Mouse (Mus musculus) frontal cortex, postnatal 14 days (tissue): ENCODE data around the gene Pcdh9.

ENCODE experiments used
- DNase-seq, 2 experiments: peaks; one replicate each; pipeline ENCODE4 v3.0.0; 2022; ENCODE audit warnings: low spot score in 2 of 2

Pcdh9 gene

DNA sequence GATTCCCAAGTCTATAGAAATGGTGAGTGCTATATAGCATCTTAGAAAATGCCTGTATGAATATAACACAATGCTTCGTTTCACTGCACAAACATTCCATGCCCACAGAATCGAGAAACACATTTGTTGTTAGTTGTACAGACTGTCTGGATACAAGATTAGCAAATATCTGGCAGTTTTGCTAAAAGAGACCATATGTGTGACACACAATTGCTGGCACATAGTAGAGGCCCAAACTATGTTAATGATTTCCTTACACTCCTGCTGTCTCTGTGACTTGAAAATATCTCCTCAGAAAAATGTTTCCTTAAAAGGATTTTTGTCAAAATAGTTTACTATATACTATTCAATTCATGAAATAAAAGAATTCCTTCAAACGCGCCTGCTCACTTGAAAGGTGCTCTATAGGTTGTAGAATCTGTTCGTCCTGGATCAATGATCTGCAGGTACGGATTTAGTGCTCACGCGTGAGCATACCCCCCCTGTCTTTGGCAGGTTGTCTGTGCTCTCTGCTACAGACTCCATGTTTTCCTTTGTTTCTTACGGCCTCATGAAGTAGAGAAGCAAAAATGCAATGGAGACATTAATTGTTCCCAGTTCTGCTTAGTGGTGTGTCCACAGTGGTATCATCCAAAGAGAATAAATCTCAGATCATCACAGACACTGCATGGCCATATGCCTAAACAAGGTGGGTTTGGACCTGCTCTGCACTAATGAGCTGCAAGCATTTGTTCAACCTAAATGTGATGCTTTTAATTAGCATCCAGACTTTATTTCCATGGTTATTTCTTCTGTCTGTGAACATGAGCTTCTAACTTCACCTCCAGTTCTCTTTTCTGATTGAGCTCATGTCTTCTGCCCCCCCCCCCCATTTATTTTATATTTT, 707.6 kb downstream of the Pcdh9 start:
- no peak for DNase-seq

DNA sequence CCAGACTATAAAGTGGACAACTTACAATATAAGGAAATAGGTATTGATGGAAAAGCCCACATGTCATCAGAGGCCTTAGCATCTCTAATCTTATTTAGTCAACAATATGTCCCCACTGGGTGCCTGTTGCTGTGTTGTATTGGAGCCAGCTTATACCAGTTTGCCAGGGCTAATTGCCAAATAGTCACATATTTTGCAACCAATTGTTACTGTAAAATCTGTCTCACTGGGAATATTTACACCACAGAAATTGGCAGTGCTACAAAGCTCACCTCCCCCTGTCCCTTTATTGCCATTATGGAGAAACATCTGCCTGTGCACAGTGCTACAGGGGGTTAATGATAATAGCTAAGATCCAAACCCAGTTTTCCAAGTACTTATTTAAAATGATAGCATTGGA, 721.3 kb downstream of the Pcdh9 start:
- DNase-seq, result no peak

DNA sequence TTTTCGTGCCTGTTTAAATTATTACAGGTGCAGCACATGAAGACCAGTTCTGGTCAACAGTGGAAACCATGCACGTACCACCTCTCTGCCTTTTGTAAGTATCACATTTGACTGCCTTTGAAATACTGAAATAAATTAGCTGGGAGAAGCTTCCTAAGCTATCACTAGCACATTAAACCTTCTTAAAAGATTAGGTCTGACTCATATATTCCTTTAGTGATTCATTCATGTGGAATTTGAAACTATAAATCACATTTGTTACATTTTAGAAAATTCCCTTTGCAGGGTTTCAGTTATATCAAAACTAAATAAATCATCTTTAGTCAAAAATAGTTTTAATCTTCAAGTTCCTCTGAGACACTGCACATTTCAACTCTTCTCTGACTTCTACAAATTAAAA, 722.1 kb downstream of the Pcdh9 start:
- DNase-seq, result no peak

DNA sequence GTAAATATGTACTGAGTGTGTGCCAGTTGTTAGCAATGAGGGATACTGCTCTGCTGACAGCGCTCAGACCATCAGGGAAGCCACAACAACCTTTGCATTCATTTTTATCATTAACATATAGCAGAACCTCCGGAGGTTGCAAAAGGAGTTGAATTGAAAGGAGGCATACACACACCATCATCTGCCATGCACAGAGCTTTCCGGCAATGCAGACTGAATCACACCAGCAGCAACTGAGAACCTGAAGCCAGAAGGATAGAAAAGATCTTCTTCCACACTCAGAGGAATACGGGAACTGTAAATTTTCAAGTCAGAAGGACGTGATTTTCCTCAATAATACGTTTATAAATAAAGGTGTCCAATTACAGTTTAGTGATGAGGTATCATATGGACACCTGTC, 747.1 kb downstream of the Pcdh9 start:
- no peak for DNase-seq

DNA sequence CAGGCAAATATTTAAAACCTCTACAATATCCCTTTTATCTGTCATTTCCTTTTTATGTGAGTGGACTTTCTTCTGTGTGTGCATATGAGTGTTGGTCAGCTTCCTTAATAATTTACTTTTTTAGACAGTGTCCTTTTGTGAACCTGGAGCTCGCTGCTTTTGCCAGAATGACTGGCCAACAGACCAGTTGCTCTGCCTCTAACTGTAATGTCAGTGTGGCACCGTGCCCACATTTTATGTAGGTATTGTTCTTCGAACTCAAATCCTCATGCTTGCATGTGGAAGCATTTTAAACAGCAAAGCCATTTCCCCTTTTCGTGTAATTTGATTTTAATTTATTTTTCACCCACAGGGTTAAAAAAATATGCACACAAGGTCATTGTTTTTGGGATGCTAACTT, 748.4 kb downstream of the Pcdh9 start:
- DNase-seq, result no peak

DNA sequence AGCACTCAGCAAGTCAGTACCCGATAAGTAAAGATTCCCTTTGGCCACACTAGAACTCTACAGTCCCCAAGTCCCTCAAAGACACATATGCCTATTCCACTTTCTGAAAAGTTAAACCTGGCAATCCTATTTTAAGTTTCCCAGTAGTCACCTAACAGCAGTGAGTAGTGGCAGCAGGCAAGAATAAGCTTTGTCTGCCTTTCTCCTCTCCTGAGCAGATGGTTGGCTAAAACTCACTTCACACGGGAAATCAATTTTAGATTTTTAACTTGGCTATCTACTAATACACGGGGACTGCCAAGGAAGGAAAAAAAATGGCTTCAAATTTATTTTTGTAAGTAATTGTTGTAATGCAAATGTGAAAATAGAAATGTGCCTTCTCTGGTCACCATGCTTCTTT, 763.5 kb downstream of the Pcdh9 start:
- no peak for DNase-seq

DNA sequence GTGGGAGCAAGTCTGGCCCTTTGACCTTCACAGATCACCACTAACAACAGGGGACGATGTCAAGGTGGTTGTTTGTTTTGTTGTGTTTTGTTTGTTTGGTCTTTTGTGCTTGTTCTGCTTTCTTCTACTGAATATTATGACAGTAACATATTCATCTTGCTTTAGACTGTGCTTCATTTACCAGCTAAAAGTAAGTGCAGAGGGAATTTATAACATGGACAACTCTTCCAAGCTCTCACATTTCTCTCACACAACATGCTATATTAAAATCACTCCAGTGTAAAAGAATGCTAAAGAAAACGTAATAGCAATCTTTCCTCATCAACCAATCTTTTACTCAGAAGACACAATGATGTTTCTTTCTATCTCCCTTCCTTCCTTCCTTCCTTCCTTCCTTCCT, 787.7 kb downstream of the Pcdh9 start:
- no peak for DNase-seq

DNA sequence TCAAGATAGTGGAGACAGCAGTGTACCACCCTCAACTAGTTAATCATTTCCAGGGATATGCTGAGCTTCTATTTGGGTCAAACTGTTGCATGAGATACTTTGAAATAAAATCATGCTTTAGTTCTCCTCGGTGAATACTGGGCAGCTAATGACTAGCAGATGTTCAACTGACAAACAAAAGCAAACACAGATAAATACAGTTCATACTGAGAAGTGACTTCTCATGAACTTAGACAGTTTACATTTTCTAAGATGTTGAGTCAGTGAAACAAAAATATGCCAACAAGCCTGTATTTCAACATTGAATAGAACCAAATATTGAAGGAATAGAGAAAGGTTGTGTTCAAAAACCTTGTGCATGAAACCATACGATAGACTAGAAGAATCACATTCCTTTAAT, 795.4 kb downstream of the Pcdh9 start:
- no peak for DNase-seq

DNA sequence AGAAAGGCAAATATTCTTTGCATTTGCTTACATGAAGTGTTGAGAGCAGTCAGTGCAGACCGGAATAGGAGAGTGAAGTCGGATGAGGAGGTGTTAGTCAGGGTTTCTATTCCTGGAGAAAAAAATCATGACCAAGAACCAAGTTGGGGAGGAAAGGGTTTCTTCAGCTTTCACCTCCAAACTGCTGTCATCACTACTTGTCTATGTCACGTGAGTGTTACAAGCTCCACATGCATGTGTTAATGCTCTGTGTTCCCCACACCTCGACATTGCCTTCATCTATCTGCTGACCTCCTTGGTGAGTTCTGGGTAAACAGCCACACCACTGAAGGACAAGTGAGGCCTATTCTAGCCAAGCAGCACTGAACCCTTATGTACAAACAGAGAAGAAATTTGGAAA, 797.7 kb downstream of the Pcdh9 start:
- no peak for DNase-seq

DNA sequence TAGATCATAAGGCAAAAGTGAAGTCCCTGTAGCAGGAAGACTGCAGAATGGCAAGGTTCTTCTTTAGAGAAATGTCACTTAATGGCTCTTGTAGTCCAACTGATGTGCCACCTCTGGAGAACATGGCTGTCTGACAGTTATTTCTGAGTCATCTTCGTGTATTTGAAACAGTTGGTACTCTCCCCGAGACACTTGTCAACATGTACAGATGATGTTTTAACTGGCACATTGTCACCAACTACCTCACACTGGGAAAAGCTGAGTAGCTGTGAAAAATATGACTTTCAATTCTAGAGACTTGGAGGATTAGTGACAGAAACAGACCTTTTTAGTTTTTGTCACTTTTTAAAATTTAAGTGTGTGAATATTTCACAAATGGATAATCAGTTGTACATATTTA, 804.8 kb downstream of the Pcdh9 start:
- DNase-seq, result no peak

DNA sequence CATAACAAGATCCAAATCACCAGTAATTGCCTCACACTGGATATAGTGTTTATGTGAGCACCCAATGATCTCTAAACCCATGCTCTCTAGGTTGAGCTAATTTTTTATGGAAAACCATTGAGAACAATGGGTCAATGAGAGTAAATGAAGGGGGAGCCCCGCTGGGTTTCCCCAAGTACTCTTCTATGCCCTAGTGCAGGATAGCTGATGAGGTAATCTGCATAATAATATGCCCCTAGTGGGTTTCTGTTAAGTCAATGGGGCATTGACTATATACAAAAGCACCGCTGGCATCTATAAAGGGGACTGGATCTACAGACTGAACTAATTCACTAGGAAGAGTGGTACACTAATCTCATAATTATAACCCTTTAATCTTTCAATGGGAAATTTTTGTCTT, 807.3 kb downstream of the Pcdh9 start:
- DNase-seq, result no peak

DNA sequence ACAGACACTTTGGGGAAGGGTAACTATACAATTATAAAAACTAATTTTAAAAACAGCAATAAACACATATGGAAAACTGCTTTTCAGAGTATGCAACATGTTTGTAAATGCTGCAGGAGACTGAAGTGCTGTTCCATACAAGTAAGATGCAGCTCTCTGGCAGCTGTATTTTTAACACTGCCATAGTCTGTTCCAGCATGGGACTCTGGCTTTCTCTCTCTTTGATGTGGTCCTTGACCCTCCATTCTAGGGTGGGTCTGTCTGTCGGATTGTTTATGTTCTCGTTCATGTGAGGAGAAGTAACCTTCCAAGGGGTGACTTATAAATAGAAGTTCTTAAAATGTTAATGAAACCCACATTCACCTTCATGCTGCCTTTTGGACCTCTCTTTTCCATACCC, 809.6 kb downstream of the Pcdh9 start:
- no peak for DNase-seq

DNA sequence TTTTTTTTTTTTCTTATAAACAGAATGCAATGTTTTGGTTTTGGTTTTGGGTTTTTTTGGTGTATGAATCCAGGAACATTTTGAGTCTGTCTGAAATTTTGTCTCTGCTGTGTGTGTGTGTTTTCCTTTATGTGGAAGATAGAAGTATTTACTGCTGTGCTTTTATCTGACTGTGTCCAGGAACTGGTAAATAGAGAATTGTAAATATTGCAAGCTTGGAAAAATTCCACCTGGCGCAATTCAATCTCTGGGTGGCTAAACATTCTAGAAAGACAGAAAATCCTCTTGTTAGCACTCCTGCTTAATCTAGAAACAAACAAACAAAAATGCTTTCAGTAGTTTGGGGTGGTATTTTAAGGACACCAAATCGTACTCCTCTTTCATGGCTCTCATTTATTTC, 814.7 kb downstream of the Pcdh9 start:
- DNase-seq, result no peak

DNA sequence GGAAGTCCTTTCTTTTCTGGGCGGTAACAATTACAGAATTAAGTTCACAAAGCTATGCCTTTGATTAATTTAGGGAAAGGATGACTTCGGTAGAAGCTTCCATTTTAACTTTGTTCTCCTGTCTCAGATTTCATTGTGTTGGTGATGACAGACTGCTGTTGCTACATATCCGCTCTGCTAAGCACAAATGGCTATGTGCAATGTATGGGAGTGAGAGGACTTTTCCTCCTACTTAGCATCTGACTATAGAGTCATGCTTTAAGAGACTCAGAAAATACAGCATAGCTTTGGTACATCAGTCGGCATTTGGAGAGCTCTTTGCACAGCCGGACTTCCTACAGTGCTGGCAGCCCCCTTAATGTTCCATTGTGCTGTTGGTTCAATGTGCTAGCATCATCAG, 818.1 kb downstream of the Pcdh9 start:
- no peak for DNase-seq

DNA sequence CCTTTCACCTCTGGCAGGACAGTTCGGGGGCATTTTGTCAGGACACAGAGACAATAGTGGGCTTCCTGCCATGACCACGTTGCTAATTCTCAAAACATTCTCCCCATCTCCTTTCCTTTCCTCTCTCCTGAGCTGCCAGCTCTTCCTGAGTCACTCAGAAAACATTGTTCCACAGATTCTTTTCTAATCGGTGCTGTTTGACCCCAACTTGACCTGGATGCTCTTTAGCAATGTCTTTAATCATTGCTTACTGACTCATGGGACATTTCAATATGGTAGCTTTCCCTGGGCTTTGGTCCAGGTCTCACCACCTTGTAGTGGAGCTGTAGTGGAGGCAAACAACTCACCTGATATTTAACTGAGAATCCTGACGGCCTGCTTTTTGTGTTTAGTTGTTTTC, 820.3 kb downstream of the Pcdh9 start:
- DNase-seq, result no peak

DNA sequence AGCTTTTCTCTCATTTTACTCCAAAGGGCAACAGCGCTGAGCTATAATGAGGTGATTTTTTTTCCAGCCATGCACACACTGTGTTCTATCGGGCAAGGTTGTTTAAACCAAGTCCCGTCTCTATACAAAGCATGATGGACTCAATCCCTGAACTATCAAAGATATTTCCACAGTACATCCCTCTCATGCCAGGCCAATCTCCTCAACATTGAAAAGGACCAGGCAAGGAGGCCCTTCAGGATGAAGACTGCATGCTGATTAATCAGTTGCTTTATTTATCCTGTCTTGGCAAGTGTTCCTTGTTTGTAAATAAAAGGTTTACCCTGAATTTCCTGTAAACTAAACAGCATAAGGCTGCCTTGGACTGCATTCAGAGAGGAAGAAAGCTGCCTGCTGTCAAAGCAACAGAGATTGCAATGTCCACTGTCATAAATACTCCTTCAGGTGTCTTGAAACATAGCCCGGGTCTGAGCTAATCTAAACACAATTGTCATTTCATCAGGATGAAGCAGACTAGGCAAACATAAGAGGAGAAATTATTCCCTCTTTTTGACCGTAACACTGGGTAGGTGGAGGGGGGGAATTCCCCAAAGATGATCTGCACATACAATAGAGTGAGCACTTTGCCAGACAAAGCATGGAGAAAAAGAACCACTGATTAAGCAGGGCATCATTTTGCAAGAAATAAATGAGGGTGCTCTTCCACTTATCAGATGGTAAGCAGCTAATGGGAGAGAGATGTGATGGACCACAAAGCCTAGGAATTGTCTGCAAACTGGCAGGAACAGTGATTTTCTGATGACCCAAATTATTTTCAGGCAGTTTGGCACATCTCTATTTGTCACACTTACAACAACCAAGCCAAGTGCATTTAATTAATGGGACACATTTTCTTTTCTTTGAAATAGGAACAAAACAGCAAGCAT, 822.8 kb downstream of the Pcdh9 start:
- no peak for DNase-seq

DNA sequence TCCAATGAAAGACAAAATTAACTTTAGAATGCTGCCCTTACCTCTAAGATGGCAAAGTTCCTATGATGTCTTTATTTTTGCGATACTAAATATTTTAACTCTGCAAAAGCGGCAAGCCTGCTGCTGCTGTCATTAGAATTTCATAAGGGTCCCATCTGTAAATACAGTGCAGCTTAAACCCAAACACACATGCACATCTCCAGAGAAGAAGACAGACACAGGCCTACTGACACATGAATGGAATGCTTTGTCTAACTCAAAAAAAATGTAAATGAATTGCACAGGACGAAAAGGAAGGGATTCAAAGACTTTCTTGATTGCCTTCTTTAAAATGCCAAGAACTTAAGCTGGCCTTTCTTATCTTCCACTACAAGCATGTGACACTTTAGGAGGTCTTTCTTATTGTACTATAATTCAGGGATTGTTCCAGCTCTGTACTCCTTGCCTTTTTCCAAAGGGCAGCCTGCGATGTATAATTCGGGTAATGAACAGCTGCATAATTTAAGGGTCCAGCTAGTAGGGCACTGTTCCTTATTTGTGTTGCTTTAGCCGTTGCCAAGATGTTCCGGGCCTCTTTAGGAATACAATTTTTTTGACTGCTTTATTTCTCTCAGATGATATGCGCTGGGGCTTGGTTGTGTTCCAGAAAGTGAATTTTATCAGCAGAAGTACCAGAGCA, 823.6 kb downstream of the Pcdh9 start:
- DNase-seq, result no peak

DNA sequence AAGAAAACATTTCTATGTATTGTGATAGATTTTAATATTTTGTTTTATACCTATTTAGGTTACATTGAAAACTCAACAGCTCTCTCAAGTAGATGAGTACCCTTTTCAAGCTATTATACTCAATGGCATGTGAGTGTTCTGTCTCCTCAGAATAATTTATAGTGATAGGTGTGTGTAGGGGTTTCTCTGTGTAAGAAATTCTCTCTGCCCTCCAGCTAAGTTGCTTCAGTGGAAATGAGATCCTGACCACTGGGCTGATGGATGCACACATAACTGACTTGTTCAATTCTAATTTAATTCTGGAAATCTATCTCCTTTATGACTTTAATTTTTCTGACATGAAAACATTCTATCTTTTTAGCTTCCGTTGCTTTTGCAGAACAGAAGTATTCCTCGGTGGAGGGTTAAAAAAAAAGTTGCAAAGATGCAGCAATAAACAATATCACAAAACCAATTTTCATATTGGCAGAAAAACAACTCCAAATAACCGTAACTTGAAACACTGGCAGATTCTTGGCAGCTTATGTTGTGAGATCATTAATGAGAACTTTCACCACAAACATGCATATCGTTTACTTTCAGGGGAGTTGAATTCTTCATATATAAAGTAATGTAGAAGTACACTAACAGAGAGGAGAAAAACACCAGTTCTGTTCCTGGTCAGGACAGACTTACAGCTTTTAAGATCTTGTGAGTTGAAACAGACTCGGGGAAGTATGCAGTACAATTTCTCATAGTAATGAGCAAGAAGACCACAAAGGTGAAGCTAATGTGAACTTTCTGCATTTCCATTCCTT, 828.5 kb downstream of the Pcdh9 start:
- no peak for DNase-seq

DNA sequence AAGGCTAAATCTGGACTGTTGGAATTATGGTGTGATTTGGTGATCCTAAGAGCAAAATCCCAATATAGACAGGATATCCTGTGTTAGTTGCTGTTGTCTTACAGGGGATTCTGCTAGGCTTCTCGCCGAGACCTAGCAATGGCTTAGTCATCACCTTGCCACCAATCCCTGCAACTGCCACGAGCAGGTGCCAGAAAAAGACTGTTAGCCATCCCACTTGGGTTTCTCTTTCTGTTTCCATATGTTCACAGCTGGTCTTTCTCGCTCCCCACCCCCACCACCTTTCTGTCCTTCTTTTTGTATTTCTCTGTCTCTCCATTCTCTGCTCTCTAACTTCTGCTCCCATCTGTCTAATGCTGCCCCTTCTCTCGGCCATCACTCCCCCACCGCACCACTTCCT, 831.7 kb downstream of the Pcdh9 start:
- DNase-seq, result no peak

DNA sequence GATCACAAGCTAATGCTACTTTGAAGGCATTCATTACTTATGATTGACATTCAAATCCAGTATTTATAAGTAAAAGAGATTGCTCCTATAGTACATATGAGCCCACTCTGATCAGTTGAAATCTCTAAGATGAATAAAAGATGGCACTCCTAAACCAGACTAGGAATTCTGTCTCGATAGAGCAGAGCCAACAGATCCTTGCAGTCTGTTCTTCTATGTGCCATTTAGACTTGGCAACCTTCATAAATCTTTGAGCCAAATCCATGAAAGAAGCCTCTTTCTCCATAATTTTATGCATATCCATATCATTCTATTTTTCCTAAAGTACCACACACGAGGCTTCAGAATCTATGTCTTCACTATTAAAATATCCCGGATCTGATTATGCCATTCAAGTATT, 834.5 kb downstream of the Pcdh9 start:
- no peak for DNase-seq

DNA sequence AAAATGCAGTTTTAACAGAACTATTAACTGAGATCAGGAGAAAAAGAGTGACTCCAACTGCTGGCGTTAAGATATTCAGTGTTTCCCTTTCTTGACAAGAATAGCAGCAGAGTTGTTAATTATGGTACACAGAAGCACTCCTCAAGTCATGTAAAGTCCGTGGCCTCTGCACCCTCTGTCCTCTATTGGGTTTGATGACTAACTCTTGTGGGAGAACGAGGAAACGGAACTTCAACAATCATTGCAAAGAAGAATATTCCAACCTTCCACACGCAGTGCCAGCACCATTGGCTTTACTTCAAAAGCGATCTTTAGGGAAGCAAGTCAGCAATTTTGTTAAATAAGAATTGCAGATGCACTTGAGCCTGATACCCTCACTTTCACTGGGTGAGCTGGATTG, 849.9 kb downstream of the Pcdh9 start:
- DNase-seq, result no peak
